Mouse (Mus musculus) layer of hippocampus, adult 18-20 months (tissue): Measurements from ENCODE around the gene Vmn2r55. TPM values are rescaled to one million over a fixed set of nuclear protein-coding genes. Genes with fewer than 3 reads are reported as not detected.
"Not testable (repeated sequence)": the region's sequence is repeated elsewhere in the genome, so short reads cannot be mapped to it uniquely, and the experiment has no call there.

Experiments used
- DNase-seq, 2 experiments: peaks; one replicate each; pipeline ENCODE4 v3.0.0; 2022; ENCODE audit warnings: low spot score in 2 of 2
- long read RNA-seq: library from polyadenylated mRNA; stranded (forward); transcript quantifications from one replicate; pipeline ENCODE4 v2.0.0, GENCODE M21; 2021
- total RNA-seq, 2 experiments: library from RNA; stranded (reverse); gene quantifications; 2 replicates each; pipeline ENCODE4 v1.2.3; 2021

Gene Vmn2r55
- not detected for total RNA-seq
- long read RNA-seq: 0 reads

GRCm38 (mm10) chr7:12684903-12685302 lies at the start of gene Vmn2r55:
Gene Vmn2r55 (minus strand): TSS chr7:12685003.
- not testable (repeated sequence) for DNase-seq

GRCm38 (mm10) chr7:12640219-12640618 lies 44.6 kb downstream of the Vmn2r55 start, which contains the start of gene Vmn2r54:
Gene Vmn2r54 (minus strand): TSS chr7:12640319.
- DNase-seq: not testable (repeated sequence)

- no peak for DNase-seq
Measured at GRCm38 (mm10) chr7:12608688-12609087, 76.1 kb downstream of the Vmn2r55 start, which contains the start of gene Vmn2r53. Gene Vmn2r53 (minus strand): TSS chr7:12608788.

Other genes with a start within 250 kb of the Vmn2r55 start
- 10 to 100 TPM; 11.1 to 11.3 TPM for gene Zfp606, start 206.7 kb downstream of the Vmn2r55 start, total RNA-seq
- not detected for gene 2900092C05Rik, start 172.5 kb downstream of the Vmn2r55 start, total RNA-seq
- under 1 TPM in 1 of 2 experiments, not detected in 1; 0.05 TPM for gene Vmn2r53, start 76.2 kb downstream of the Vmn2r55 start, total RNA-seq
- gene Vmn2r54, start 44.7 kb downstream of the Vmn2r55 start, total RNA-seq: not detected
- gene Vmn2r56, start 50.0 kb upstream of the Vmn2r55 start, total RNA-seq: under 1 TPM in 1 of 2 experiments, not detected in 1; 0.05 TPM
- gene Zscan18, start 118.6 kb upstream of the Vmn2r55 start, total RNA-seq: 10 to 100 TPM; 24.2 to 26.5 TPM
- 10 to 100 TPM; 20.7 to 23.0 TPM for gene Zfp329, start 133.9 kb upstream of the Vmn2r55 start, total RNA-seq
- gene Zfp110, start 149.8 kb upstream of the Vmn2r55 start, total RNA-seq: 10 to 100 TPM; 14.8 to 17.1 TPM
- gene Zfp128, start 196.2 kb upstream of the Vmn2r55 start, total RNA-seq: 1 to 10 TPM; 7.1 to 7.3 TPM
- gene Zscan22, start 212.8 kb upstream of the Vmn2r55 start, total RNA-seq: 10 to 100 TPM; 15.9 to 17.4 TPM
- 100 to 1,000 TPM; 427 to 466 TPM for gene Rps5, start 237.3 kb upstream of the Vmn2r55 start, total RNA-seq
- gene Rnf225, start 242.4 kb upstream of the Vmn2r55 start, total RNA-seq: under 1 TPM; 0.71 to 0.97 TPM